ENCODE assay signal across 7 mouse cellular contexts in genomic region chr15:62106518-62106975, GRCm38 (mm10).
DNase-seq lines count a peak whose midpoint lies in the region; ATAC-seq lines count a peak whose summit lies in the region.

No protein-coding gene starts in this region.

- H3K9ac ChIP-seq in limb, embryonic 11.5 days (ENCODE audit: low read length) = no peak overlapping the region
- H3K9ac ChIP-seq in midbrain, embryonic 12.5 days (replicated peaks) = no peak overlapping the region

- peak; percentile 60; the same call in 1 of the 2 replicates for ATAC-seq in limb, embryonic 11.5 days (ENCODE audit: insufficient number of reproducible peaks, low FRiP score, low TSS enrichment, low read depth)
- ATAC-seq in midbrain, embryonic 12.5 days (ENCODE audit: low FRiP score, low read depth) = peak; percentile 80

- WGBS in limb, embryonic 11.5 days = 37% methylated on average over 5 of the region's 5 CpGs
- 8% methylated on average over 5 of the region's 5 CpGs for WGBS in midbrain, embryonic 12.5 days

- H3K4me2 ChIP-seq in limb, embryonic 11.5 days (ENCODE audit: low read depth, severe bottlenecking) = no peak overlapping the region
- H3K4me2 ChIP-seq in midbrain, embryonic 12.5 days (replicated peaks) = no peak overlapping the region

- DNase-seq in adrenal gland, adult 8-10 months = peak; percentile 83
- peak; percentile 31 for DNase-seq in embryo, embryonic 9.5 days (ENCODE audit: extremely low spot score)
- DNase-seq in heart, adult 11 months = peak; percentile 99
- peak; percentile 89 for DNase-seq in kidney, adult 18-20 months
- DNase-seq in limb, embryonic 11.5 days (ENCODE audit: low spot score) = peak; percentile 53
- peak; percentile 74 for DNase-seq in right cerebral cortex, postnatal 4 days

- no peak overlapping the region for H3K27ac ChIP-seq in limb, embryonic 11.5 days (replicated peaks; ENCODE audit: low read depth, low read length)
- H3K27ac ChIP-seq in midbrain, embryonic 12.5 days (replicated peaks) = no peak overlapping the region

- no peak overlapping the region for H3K4me3 ChIP-seq in limb, embryonic 11.5 days (ENCODE audit: low read depth, low read length)
- H3K4me3 ChIP-seq in midbrain, embryonic 12.5 days = no peak overlapping the region

- no peaks in the 10 kb centered on the region for H3K36me3 ChIP-seq in limb, embryonic 11.5 days (ENCODE audit: control insufficient read depth, insufficient read depth, low read length)
- H3K36me3 ChIP-seq in midbrain, embryonic 12.5 days = no peaks in the 10 kb centered on the region

- H3K27me3 ChIP-seq in limb, embryonic 11.5 days (ENCODE audit: control insufficient read depth, insufficient read depth, low read length) = no peaks in the 10 kb centered on the region
- peaks cover 53% of the 10 kb centered on the region for H3K27me3 ChIP-seq in midbrain, embryonic 12.5 days

- H3K9me3 ChIP-seq in limb, embryonic 11.5 days (ENCODE audit: control insufficient read depth, low read length) = no peaks in the 10 kb centered on the region
- H3K9me3 ChIP-seq in midbrain, embryonic 12.5 days = 0 out of 2 replicates have a peak, but pooled peaks cover 4% of the 10 kb centered on the region

- peaks cover 4% of the 10 kb centered on the region; the same call in 1 of the 2 replicates for H3K4me1 ChIP-seq in limb, embryonic 11.5 days (ENCODE audit: control insufficient read depth, insufficient read depth, low read length)
- peaks cover 12% of the 10 kb centered on the region for H3K4me1 ChIP-seq in midbrain, embryonic 12.5 days

Comparison
In these comparisons a context has a peak if more than half of its experiments do, and no peak if none do; other contexts are left out.
1. DNase-seq: peak in every context shown above with its lines; median percentile 99 in heart, adult 11 months; 89 in kidney, adult 18-20 months; 83 in adrenal gland, adult 8-10 months; 74 in right cerebral cortex, postnatal 4 days; 53 in limb, embryonic 11.5 days; 31 in embryo, embryonic 9.5 days.